Mouse (Mus musculus) intestine, embryonic 16.5 days (tissue): ENCODE measurements around the gene Galnt15. TPM values are rescaled to one million over a fixed set of nuclear protein-coding genes. Genes with fewer than 3 reads are reported as not detected.

Experiments
- polyA plus RNA-seq: library from polyadenylated mRNA; unstranded; fragments of >200 nt; fragmentation: Nextera tagmentation; extraction: Ambion mirVana; gene quantifications from 2 replicates; pipeline ENCODE4 v1.2.1, GENCODE M21; 2015

Gene Galnt15
- polyA plus RNA-seq, 1 experiment from 2014 or later = 0.05 TPM

Other genes starting within 250 kb of the Galnt15 start
- 5.1 and 5.4 TPM in 2 replicates for gene Ankrd28, start 198.3 kb upstream of the Galnt15 start, polyA plus RNA-seq
- gene Oxnad1, start 56.4 kb downstream of the Galnt15 start, polyA plus RNA-seq = 30.5 and 41.1 TPM in 2 replicates
- gene Dph3, start 56.7 kb downstream of the Galnt15 start, polyA plus RNA-seq = 91.4 and 104 TPM in 2 replicates
- not detected in 2 replicates for gene Msmb, start 113.0 kb downstream of the Galnt15 start, polyA plus RNA-seq
- gene Ncoa4, start 130.9 kb downstream of the Galnt15 start, polyA plus RNA-seq = 208 and 249 TPM in 2 replicates
- 312 and 350 TPM in 2 replicates for gene Timm23, start 172.9 kb downstream of the Galnt15 start, polyA plus RNA-seq
- 24.7 and 28.2 TPM in 2 replicates for gene Parg, start 173.0 kb downstream of the Galnt15 start, polyA plus RNA-seq